Mouse (Mus musculus) urinary bladder, postnatal 14 days (tissue): ENCODE results near the gene Vmn1r76.

ENCODE experiments used
- DNase-seq: peaks from one replicate; pipeline ENCODE4 v3.0.0; 2021; ENCODE audit warnings: low spot score

Vmn1r76 gene

DNA sequence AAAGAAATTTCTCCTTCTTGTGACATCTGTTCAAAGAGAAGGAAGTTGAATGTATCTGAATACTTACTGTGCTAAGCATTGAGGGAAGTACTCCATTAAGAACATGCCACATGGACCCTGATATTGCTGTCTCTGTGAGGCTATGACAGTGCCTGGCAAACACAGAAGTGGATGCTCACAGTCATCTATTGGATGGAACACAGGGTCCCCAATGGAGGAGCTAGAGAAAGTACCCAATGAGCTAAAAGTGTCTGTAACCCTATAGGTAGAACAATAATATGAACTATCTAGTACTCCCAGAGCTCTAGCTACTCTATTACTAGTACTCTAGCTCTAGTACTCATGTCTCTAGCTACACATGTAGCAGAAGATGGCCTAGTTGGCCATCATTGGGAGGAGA is at the start of gene Vmn1r76:
Gene Vmn1r76 (minus strand): TSS at position 101 of the 400 bp plus-strand sequence.
- no peak for DNase-seq

DNA sequence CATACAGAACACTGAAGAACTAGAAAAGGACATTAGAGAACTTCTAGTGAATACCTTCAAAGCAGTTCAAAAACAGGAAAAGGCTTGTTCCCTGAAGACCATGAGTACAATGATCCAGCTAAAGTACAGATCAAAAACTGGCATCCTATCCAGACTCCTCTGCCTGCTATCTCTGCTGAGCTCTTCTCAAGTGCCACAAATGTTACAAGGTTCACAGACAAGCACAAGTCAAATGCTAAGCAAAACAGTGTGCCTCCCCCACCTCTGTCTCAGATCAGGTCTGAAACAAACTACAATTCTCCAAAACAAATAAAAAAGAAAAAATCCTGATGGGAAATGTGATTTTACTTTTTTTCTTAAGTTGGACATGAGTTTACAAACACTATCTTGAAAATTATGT is 34.6 kb upstream of the Vmn1r76 start:
- no peak for DNase-seq

DNA sequence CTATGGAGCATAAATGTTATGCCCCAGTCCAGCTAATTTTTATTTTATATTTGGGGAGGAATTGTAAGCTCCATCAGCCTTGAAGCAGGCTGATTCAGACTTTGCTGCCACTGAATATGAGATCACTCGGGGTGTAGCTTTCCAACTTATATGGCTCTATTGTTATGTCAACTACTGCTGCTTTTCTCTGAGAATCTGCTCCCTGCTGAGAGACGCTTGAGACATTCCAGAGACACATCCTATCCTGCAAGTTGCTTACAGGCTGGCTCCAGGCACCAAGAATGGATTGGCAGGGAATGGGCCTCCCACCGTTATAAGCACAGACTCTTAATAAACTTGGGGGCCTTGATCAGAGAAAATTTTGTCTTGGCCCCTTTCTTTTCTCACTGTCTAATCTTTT is 10.0 kb upstream of the Vmn1r76 start:
- no peak for DNase-seq

DNA sequence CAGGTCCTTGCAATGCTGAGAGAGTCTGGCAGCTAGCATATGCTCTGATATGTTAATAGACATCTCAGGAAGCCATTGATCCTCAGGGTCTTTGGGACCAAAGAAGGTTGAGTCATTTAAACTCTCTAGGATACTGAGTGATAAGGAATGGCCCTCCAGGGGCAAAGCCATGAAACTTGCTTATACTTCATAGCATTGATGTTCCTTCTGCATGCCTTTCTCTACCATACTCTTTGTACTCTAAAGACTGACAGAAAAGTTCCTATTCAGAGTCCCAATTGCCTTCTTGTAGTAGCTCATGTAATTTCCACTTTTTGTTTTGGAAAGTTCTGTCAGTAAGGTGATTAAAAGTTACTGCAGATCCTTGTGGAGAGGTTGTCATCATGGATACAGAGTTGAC is 63.7 kb downstream of the Vmn1r76 start, which contains the start of gene Vmn1r75:
Gene Vmn1r75 (plus strand): TSS at position 301 of the 400 bp plus-strand sequence.
- no peak for DNase-seq
